Mouse (Mus musculus) B cell, adult 62 days (primary cell): Measurements from ENCODE around the gene Fam135a. TPM values are rescaled to one million over a fixed set of nuclear protein-coding genes. Genes with fewer than 3 reads are reported as not detected.

Experiments used
- total RNA-seq: library from RNA; stranded (reverse); gene quantifications from 4 replicates; pipeline ENCODE4 v1.2.4, GENCODE M21; 2023

Gene Fam135a
- 0.91 to 3.5 TPM (median 1.1 TPM) in 4 replicates for total RNA-seq

DNA sequence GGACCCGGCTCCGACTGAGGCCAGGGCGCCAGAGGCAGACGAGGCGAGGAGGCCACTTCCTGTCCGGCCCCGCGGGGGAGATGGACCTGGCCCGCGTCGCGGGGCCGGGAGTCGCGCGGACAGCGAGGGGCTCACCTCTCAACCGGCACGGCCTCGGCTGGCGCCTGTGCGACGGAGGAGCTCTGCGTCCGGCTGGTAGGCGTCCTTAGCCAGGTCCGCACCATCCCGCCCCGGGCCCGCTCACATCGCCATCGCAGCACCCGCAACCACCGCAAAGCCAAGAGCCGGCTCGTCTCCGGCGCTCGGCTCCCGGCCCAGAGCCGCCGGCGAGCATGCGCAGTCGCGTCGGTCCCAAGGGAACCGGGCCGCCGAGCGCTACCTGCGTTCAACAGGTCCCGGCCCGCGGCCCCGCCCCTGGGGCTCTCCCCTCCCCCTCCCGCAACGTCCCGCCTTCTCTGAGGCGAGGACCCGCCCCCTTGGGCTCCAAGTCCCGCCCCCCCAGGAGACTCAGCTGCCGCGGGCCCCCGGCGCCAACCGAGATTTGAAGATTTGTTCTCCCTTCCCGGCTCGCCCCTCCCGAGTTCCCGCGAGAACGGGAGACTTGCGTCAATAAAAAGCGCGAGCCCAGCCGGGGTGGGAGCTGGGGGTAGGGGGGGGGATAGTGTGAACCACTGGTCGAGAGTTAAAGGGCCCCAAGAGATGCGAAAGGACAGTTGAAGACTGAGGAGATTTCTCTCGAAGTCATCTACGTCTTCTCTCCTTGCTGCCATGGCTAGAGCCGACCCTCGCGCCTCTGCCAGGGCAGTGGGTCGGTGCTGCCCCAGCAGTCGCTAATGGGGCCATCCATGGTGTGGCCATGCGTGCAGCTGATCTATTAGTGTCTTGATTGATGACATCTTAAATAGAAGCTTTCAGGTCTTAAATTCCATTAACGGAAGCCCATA lies at the start of gene Fam135a:
Gene Fam135a (minus strand): TSS at position 416 of the 944 bp plus-strand sequence.

DNA sequence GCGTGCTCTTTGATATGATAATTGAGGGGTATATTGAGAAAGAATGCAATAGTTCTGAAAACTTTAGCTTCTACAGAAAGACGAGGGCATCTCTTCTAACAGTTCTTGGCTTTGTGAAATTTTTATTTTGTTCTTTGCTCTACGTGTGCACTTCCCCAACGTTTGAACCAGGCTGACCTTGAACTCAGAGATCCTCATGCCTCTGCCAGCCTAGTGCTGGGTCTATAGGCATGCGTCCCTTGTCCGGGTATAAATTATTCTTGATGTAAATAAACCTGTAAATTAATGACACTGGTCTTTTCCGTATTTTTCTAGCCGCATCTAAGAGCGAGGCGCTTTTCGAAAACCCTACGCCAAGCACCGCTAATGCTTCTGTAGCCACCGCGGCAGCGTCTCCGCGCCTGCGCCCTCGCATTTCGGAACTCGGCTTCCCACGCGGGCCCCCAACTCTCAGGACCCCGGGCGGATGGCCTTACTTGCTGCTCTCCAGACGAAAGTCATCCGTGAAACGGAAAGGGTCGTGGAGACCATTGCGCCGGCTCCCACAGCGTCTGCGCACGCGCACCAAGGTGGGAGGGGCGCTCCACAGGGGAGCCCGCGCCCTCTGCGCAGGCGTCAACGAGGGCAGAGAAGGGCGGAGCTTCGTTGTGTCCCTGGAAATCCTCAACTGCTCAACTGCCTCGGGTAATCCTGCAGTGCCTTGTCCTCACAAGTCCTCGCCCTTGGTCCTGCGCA lies 94.9 kb downstream of the Fam135a start, which contains the start of gene Sdhaf4:
Gene Sdhaf4 (minus strand): TSS at position 587 of the 735 bp plus-strand sequence.

Other genes starting within 250 kb of the Fam135a start
- 52.7 to 62.0 TPM (median 56.9 TPM) in 4 replicates for gene Smap1, start 178.0 kb downstream of the Fam135a start, total RNA-seq
- gene Sdhaf4, start 94.7 kb downstream of the Fam135a start, total RNA-seq, result 17.6 to 28.9 TPM (median 20.4 TPM) in 4 replicates
- gene Col9a1, start 77.3 kb upstream of the Fam135a start, total RNA-seq, result not detected in 4 replicates